ENCODE assay signal across 15 mouse cellular contexts in the genomic region with DNA sequence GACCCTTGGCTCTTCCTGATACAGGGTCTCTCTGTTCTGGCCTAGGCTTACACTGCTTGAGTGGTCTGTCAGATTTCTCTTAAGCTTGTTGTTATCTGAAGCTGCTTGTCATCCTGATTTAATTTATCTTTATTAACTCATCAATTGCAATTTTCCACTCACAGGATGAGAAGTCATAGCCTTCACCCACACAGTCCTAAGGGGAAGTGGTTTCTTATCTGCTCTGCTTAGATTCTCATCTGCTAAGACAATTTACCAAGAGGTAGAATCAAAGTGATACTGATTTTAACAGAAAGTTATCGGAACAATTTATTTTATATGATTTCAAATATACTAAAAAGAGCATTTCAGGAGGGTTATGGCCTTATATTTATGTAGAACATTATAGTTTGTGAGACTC.
"Had no signal": no experiment of that assay in that cellular context is flagged by ENCODE, and none has a peak within 500 bp of the region (broad histone marks: within the 10 kb centered on the region; RNA-seq: fewer than 3 reads in every experiment).

No protein-coding gene starts in this region.

- DNase-seq: kidney, postnatal 36 days; liver; liver, embryonic 13.5 days; lung, adult 18-20 months; midbrain, embryonic 14.5 days; right cerebral cortex, postnatal 14 days; thymus, adult 2 months; thymus, postnatal 25 days had no signal

- H3K9me3 ChIP-seq: limb, embryonic 12.5 days; liver, embryonic 13.5 days; midbrain, embryonic 10.5 days; neural tube, embryonic 13.5 days; stomach, embryonic 15.5 days had no signal

- H3K4me3 ChIP-seq: layer of hippocampus, adult 2 months; limb, embryonic 12.5 days; liver, embryonic 13.5 days; midbrain, embryonic 10.5 days; myocyte; neural tube, embryonic 13.5 days; stomach, embryonic 15.5 days had no signal

- H3K9ac ChIP-seq: limb, embryonic 12.5 days; liver, embryonic 13.5 days; neural tube, embryonic 13.5 days; stomach, embryonic 15.5 days had no signal

- H3K27ac ChIP-seq: kidney, postnatal 0 days; layer of hippocampus, adult 2 months; limb, embryonic 12.5 days; liver, embryonic 13.5 days; midbrain, embryonic 10.5 days; neural tube, embryonic 13.5 days; stomach, embryonic 15.5 days had no signal

- H3K36me3 ChIP-seq: limb, embryonic 12.5 days; liver, embryonic 13.5 days; midbrain, embryonic 10.5 days; neural tube, embryonic 13.5 days; stomach, embryonic 15.5 days had no signal

- H3K27me3 ChIP-seq: limb, embryonic 12.5 days; liver, embryonic 13.5 days; neural tube, embryonic 13.5 days; stomach, embryonic 15.5 days had no signal

- H3K4me1 ChIP-seq: limb, embryonic 12.5 days; liver, embryonic 13.5 days; stomach, embryonic 15.5 days had no signal
